Mouse (Mus musculus) midbrain, embryonic 10.5 days (tissue): Measurements from ENCODE around the gene Gnai2. TPM values are rescaled to one million over a fixed set of nuclear protein-coding genes. Genes with fewer than 3 reads are reported as not detected.
A peak's percentile ranks its signal among the peaks of the same experiment; 100 is the strongest.
"Not testable (repeated sequence)": the region's sequence is repeated elsewhere in the genome, so short reads cannot be mapped to it uniquely, and the experiment has no call there.

Experiments used
- DNase-seq: peaks from one replicate; pipeline ENCODE4 v3.0.0-alpha.2; 2017; ENCODE audit warnings: low spot score
- H3K27ac ChIP-seq: fragments of 300-500 bp; sonication (generic); replicated peaks from 2 replicates; pipeline ENCODE4 v1.5.1; 2016; ENCODE audit warnings: mild to moderate bottlenecking
- H3K27me3 ChIP-seq: fragments of 300-500 bp; sonication (generic); 2 replicates; pipeline ENCODE4 v1.6.1; 2016; ENCODE audit warnings: low read depth, mild to moderate bottlenecking; ENCODE audit not compliant: poor library complexity, severe bottlenecking
- H3K36me3 ChIP-seq: fragments of 300-500 bp; sonication (generic); 2 replicates; pipeline ENCODE4 v1.6.1; 2016; ENCODE audit warnings: mild to moderate bottlenecking, moderate library complexity
- H3K4me1 ChIP-seq: fragments of 300-500 bp; sonication (generic); 2 replicates; pipeline ENCODE4 v1.6.1; 2016
- H3K4me3 ChIP-seq: fragments of 300-500 bp; sonication (generic); 2 replicates; pipeline ENCODE4 v1.5.1; 2016; ENCODE audit warnings: mild to moderate bottlenecking, moderate library complexity
- H3K9me3 ChIP-seq: fragments of 300-500 bp; sonication (generic); replicated peaks from 2 replicates; pipeline ENCODE4 v1.6.1; 2016; ENCODE audit warnings: mild to moderate bottlenecking
- WGBS: fragments of 180-500 bp; shearing (Covaris S2); methylation state at CpG from one replicate; pipeline ENCODE4 v1.1.7; 2016; 5-methylcytosine and 5-hydroxymethylcytosine counted together
- polyA plus RNA-seq: library from polyadenylated mRNA; unstranded; fragments of >200 nt; fragmentation: Nextera tagmentation; extraction: Ambion mirVana; gene quantifications from 2 replicates; pipeline ENCODE4 v1.2.1, GENCODE M21; 2016

Gene Gnai2
- polyA plus RNA-seq, 1 experiment from 2014 or later = 629 TPM

- no peak overlapping the region for H3K4me3 ChIP-seq
- H3K27me3 ChIP-seq = no peaks in the 10 kb centered on the region
- H3K4me1 ChIP-seq = peaks cover 66% of the 10 kb centered on the region
- 0 out of 2 replicates have a peak, but pooled peaks cover 6% of the 10 kb centered on the region for H3K9me3 ChIP-seq
- no peak for DNase-seq
- WGBS = 87% methylated on average over 14 of the region's 14 CpGs
- H3K36me3 ChIP-seq = peaks cover 46% of the 10 kb centered on the region
- H3K27ac ChIP-seq = peak overlapping the region; percentile 81
These were observed 59.4 kb downstream of the Gnai2 start for GRCm38 (mm10) chr9:107575579-107576356.

GRCm38 (mm10) chr9:107573774-107574173, 61.4 kb downstream of the Gnai2 start:
- Histone ChIP-seq H3K36me3 (peaks cover 52% of the 10 kb centered on the region), H3K4me1 (peaks cover 59% of the 10 kb centered on the region)
- WGBS = 75% methylated on average over 6 of the region's 6 CpGs
- H3K27me3 ChIP-seq, H3K4me3 ChIP-seq, H3K27ac ChIP-seq, H3K9me3 ChIP-seq, DNase-seq: not testable (repeated sequence)

- peak overlapping the region; percentile 11 for H3K4me3 ChIP-seq
- 0 out of 2 replicates have a peak, but pooled peaks cover 6% of the 10 kb centered on the region for H3K9me3 ChIP-seq
- 95% methylated on average over 2 of the region's 2 CpGs for WGBS
- no peak overlapping the region for H3K27ac ChIP-seq
- H3K36me3 ChIP-seq = peaks cover 51% of the 10 kb centered on the region
- DNase-seq = no peak
- peaks cover 59% of the 10 kb centered on the region for H3K4me1 ChIP-seq
- no peaks in the 10 kb centered on the region for H3K27me3 ChIP-seq
These were observed 62.9 kb downstream of the Gnai2 start for GRCm38 (mm10) chr9:107572327-107572662.

DNA sequence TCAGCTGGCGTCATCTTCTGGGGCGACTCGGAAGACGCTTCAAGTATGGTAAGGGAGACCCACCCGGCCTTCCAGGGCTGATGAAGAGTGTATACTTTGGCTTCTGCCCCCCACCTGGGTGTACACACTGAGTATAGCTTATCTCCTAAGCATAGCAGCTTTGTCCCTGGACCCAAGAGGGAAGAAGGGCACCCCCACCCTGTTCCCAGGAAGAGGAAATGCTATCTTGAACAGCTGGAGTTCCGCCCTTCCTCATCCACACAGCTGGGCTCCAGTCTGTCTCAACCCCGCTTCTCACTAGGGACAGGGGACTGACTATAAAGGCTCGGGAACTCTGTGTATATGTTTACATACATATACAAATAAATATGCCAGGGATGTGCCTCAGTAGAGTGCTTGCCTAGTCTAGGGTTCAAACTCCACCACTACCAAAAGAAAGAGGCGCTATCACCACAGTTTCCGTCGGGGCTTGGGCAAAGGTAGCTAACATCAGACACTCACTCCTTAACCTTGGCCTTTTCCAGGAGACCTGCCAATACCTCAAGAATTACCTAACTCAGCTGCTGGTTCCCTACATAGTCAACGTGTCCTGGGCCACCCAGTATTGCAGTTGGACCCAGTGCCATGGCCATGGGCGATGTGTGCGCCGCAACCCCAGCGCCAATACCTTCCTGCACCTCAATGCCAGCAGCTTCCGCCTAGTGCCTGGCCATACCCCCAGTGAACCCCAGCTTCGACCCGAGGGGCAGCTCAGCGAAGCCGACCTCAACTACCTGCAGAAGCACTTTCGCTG, 63.4 kb downstream of the Gnai2 start:
- peaks cover 51% of the 10 kb centered on the region for H3K36me3 ChIP-seq
- H3K27me3 ChIP-seq = no peaks in the 10 kb centered on the region
- 0 out of 2 replicates have a peak, but pooled peaks cover 6% of the 10 kb centered on the region for H3K9me3 ChIP-seq
- peaks cover 59% of the 10 kb centered on the region for H3K4me1 ChIP-seq
- no peak overlapping the region for H3K27ac ChIP-seq
- DNase-seq = no peak
- 95% methylated on average over 22 of the region's 22 CpGs for WGBS
- H3K4me3 ChIP-seq = peak overlapping the region; percentile 89

DNA sequence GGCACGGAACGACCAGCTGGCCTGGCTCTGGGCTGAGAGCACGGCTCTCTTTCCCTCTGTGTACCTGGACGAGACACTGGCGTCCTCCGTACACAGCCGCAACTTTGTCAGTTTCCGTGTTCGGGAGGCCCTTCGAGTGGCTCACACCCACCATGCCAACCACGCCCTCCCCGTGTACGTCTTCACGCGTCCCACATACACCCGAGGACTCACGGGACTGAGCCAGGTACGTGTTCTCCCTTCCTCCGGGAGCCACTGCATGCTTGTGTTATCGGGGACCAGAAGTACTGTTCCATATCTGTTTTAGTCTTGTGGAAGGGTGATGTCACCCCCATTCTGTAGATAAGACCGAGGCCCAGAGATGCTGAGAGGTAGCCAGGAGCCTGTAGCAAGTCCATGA, 64.3 kb downstream of the Gnai2 start:
- DNase-seq = no peak
- peaks cover 58% of the 10 kb centered on the region for H3K36me3 ChIP-seq
- WGBS = 94% methylated on average over 21 of the region's 21 CpGs
- no peaks in the 10 kb centered on the region for H3K27me3 ChIP-seq
- H3K4me3 ChIP-seq = peak overlapping the region; percentile 89
- peaks cover 59% of the 10 kb centered on the region for H3K4me1 ChIP-seq
- peak overlapping the region; percentile 98; the same call in 1 of the 2 replicates for H3K27ac ChIP-seq
- 0 out of 2 replicates have a peak, but pooled peaks cover 6% of the 10 kb centered on the region for H3K9me3 ChIP-seq

GRCm38 (mm10) chr9:107570016-107570415, 65.2 kb downstream of the Gnai2 start:
- 57% methylated on average over 13 of the region's 13 CpGs for WGBS
- peak overlapping the region; percentile 98 for H3K27ac ChIP-seq
- H3K36me3 ChIP-seq = peaks cover 64% of the 10 kb centered on the region

DNA sequence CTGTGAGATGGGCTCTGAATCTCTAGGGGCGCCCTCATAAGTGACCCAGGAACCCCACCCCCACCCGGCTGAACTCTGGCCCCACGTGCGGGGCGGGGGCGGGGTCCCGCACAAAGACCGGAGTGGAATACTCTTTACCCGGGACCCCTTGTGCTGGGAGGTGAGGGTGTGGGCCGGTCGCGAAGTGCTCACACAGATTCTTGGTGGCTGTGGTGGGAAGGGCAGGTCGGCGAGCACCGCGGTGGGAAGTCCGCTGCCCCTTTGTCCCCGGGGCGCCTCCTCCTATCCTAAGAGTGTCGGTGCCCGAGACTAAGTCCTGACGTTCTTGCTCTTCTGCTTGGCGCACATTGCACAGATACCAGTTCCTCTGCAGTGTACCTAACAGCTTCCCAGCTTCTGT, 65.9 kb downstream of the Gnai2 start:
- peaks cover 64% of the 10 kb centered on the region for H3K36me3 ChIP-seq
- H3K9me3 ChIP-seq = 0 out of 2 replicates have a peak, but pooled peaks cover 6% of the 10 kb centered on the region
- H3K27me3 ChIP-seq = no peaks in the 10 kb centered on the region
- peak overlapping the region; percentile 98 for H3K27ac ChIP-seq
- H3K4me1 ChIP-seq = peaks cover 69% of the 10 kb centered on the region
- no peak for DNase-seq
- WGBS = 1% methylated on average over 23 of the region's 23 CpGs
- H3K4me3 ChIP-seq = peak overlapping the region; percentile 89

More at GRCm38 (mm10) chr9:107570016-107570415, 65.2 kb downstream of the Gnai2 start:
- no peaks in the 10 kb centered on the region for H3K27me3 ChIP-seq
- H3K4me1 ChIP-seq = peaks cover 62% of the 10 kb centered on the region
- peak overlapping the region; percentile 89 for H3K4me3 ChIP-seq
- no peak for DNase-seq
- H3K9me3 ChIP-seq = 0 out of 2 replicates have a peak, but pooled peaks cover 6% of the 10 kb centered on the region

GRCm38 (mm10) chr9:107568331-107569261, 66.6 kb downstream of the Gnai2 start:
- under 1% methylated on average over 41 of the region's 41 CpGs for WGBS

DNA sequence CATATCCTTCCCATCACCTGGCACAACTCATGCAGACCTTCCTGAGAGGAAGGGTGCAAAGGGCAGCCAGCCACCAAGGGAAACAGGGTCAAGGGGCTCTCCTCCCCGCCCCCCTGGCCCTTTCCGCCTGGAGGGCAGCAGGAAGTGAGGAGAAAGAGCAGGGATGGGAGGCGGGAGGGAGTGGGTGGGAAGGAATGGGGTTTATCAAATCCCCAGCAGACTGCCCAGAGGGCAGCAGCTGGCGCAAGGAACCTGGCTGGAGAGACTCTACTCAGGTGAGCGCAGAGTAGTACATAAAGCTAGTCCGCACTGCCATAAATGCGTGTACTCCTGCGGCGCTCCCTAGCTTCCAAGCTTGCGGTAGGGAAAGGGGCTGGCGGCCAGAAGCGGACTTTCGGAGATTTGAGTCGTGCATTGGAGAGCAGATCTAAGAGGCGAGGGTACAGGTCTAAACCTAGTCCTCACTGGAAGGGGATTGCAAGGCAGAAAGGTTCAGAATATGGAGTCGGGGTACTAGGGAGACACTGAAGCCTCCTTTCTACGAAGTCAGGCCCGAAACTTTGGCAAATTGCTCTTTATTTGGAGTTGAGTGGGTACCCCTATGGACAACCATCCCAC, 67.4 kb downstream of the Gnai2 start, which contains the start of gene Hyal2:
Gene Hyal2 (plus strand): TSS at position 244 of the 618 bp plus-strand sequence.
- Histone ChIP-seq H3K4me1 (peaks cover 84% of the 10 kb centered on the region), H3K27ac (peak within 1 kb of the TSS; percentile 98), H3K27me3 (no peaks in the 10 kb centered on the region), H3K9me3 (no peaks in the 10 kb centered on the region), H3K4me3 (peak within 1 kb of the TSS; percentile 89), H3K36me3 (peaks cover 54% of the 10 kb centered on the region)
- 3% methylated on average over 18 of the region's 18 CpGs for WGBS
- DNase-seq = peak; percentile 31

More at GRCm38 (mm10) chr9:107568331-107569261, 66.6 kb downstream of the Gnai2 start:
- H3K27ac ChIP-seq = peak overlapping the region; percentile 98
- peak; percentile 90 for DNase-seq
- peaks cover 76% of the 10 kb centered on the region for H3K4me1 ChIP-seq
- H3K4me3 ChIP-seq = peak overlapping the region; percentile 89
- no peaks in the 10 kb centered on the region for H3K27me3 ChIP-seq
- 0 out of 2 replicates have a peak, but pooled peaks cover 4% of the 10 kb centered on the region for H3K9me3 ChIP-seq
- H3K36me3 ChIP-seq = peaks cover 62% of the 10 kb centered on the region

- H3K27ac ChIP-seq = 0 out of 2 replicates have a peak overlapping the region, but pooled peaks have one; percentile 98
- H3K4me3 ChIP-seq = peak overlapping the region; percentile 89; the same call in 1 of the 2 replicates
- DNase-seq = no peak
- H3K9me3 ChIP-seq = no peaks in the 10 kb centered on the region
- H3K27me3 ChIP-seq = no peaks in the 10 kb centered on the region
- H3K36me3 ChIP-seq = peaks cover 52% of the 10 kb centered on the region
- 59% methylated on average over 3 of the region's 3 CpGs for WGBS
- H3K4me1 ChIP-seq = peaks cover 85% of the 10 kb centered on the region
These were observed 68.3 kb downstream of the Gnai2 start for GRCm38 (mm10) chr9:107566855-107567254.

GRCm38 (mm10) chr9:107566041-107566709, 69.0 kb downstream of the Gnai2 start:
- H3K27ac ChIP-seq = no peak overlapping the region
- H3K4me1 ChIP-seq = peaks cover 79% of the 10 kb centered on the region
- peak; percentile 81 for DNase-seq
- H3K4me3 ChIP-seq = peak overlapping the region; percentile 95; the same call in 1 of the 2 replicates
- 61% methylated on average over 15 of the region's 15 CpGs for WGBS
- peaks cover 52% of the 10 kb centered on the region for H3K36me3 ChIP-seq
- H3K27me3 ChIP-seq = no peaks in the 10 kb centered on the region
- no peaks in the 10 kb centered on the region for H3K9me3 ChIP-seq
